Mouse (Mus musculus) C2C12 (cell line): Measurements from ENCODE around the gene Nif3l1.

Experiments used
- CTCF ChIP-seq: IDR thresholded peaks from one replicate; pipeline ENCODE4 v1.5.1; 2011; ENCODE audit not compliant: control insufficient read depth, insufficient read depth, insufficient read length
- MYOD1 ChIP-seq: IDR thresholded peaks from one replicate; pipeline ENCODE4 v1.6.1; 2011; ENCODE audit warnings: low read depth; ENCODE audit not compliant: control insufficient read depth, insufficient read length

GRCm38 (mm10) chr1:58495603-58496002, 50.7 kb downstream of the Nif3l1 start:
- no peak for TF ChIP-seq CTCF
- TF ChIP-seq MYOD1, result no peak
